Mouse (Mus musculus): ENCODE data around the gene Mvd.

GRCm38 (mm10) chr8:122389357-122389756, 53.9 kb downstream of the Mvd start:
- 0 out of 2 replicates have a peak, but pooled peaks have one; percentile 6 for TF ChIP-seq CTCF (IDR thresholded peaks at IDR 0.05; ENCODE audit: insufficient read depth, low read length)
- no peak for TF ChIP-seq POLR2A (IDR thresholded peaks at IDR 0.05; ENCODE audit: borderline replicate concordance, extremely low read depth, low read depth, low read length)
